Mouse (Mus musculus) embryonic facial prominence, embryonic 14.5 days (tissue): ENCODE measurements around the gene Zfp418. TPM values are rescaled to one million over a fixed set of nuclear protein-coding genes. Genes with fewer than 3 reads are reported as not detected.
"Not testable (repeated sequence)": the region's sequence is repeated elsewhere in the genome, so short reads cannot be mapped to it uniquely, and the experiment has no call there.

ENCODE experiments used
- ATAC-seq: fragments of 200-750 bp; cut with Nextera tagmentation; 2 replicates; pipeline ENCODE4 v1.8.0; 2017; ENCODE audit warnings: low read depth, moderate number of reproducible peaks, moderate TSS enrichment
- DNase-seq: peaks from one replicate; pipeline ENCODE4 v3.0.0-alpha.2; 2015; ENCODE audit warnings: low spot score
- H3K27ac ChIP-seq: fragments of 300-500 bp; sonication (generic); replicated peaks from 2 replicates; pipeline ENCODE4 v1.5.1; 2014; ENCODE audit warnings: low read depth, mild to moderate bottlenecking, low read length, moderate library complexity
- H3K27me3 ChIP-seq: fragments of 300-500 bp; sonication (generic); replicated peaks from 2 replicates; pipeline ENCODE4 v1.6.1; 2014; ENCODE audit warnings: low read length; ENCODE audit not compliant: control insufficient read depth, insufficient read depth
- H3K36me3 ChIP-seq: fragments of 300-500 bp; sonication (generic); 2 replicates; pipeline ENCODE4 v1.6.1; 2014; ENCODE audit warnings: low read length, mixed read lengths; ENCODE audit not compliant: control insufficient read depth, insufficient read depth
- H3K4me1 ChIP-seq: fragments of 300-500 bp; sonication (generic); 2 replicates; pipeline ENCODE4 v1.6.1; 2014; ENCODE audit warnings: antibody characterized with exemption, low read length; ENCODE audit not compliant: control insufficient read depth, insufficient read depth
- H3K4me2 ChIP-seq: fragments of 300-500 bp; sonication (generic); 2 replicates; pipeline ENCODE4 v1.6.1; 2014; ENCODE audit warnings: low read depth, mild to moderate bottlenecking, low read length, moderate library complexity, mixed read lengths
- H3K4me3 ChIP-seq: fragments of 300-500 bp; sonication (generic); 2 replicates; pipeline ENCODE4 v1.5.1; 2014; ENCODE audit warnings: low read depth, mild to moderate bottlenecking, low read length
- H3K9ac ChIP-seq: fragments of 300-500 bp; sonication (generic); 2 replicates; pipeline ENCODE4 v1.6.1; 2014; ENCODE audit warnings: low read depth, mild to moderate bottlenecking, low read length, moderate library complexity, mixed read lengths
- H3K9me3 ChIP-seq: fragments of 300-500 bp; sonication (generic); 2 replicates; pipeline ENCODE4 v1.6.1; 2016; ENCODE audit warnings: low read length; ENCODE audit not compliant: control insufficient read depth
- WGBS: fragments of 180-500 bp; shearing (Covaris S2); extraction: QIAGEN DNeasy Blood & Tissue Kit; methylation state at CpG from one replicate; pipeline ENCODE4 v1.1.7; 2014; 5-methylcytosine and 5-hydroxymethylcytosine counted together
- polyA plus RNA-seq: library from polyadenylated mRNA; unstranded; fragments of >200 nt; fragmentation: Nextera tagmentation; extraction: Ambion mirVana; gene quantifications from 2 replicates; pipeline ENCODE4 v1.2.1, GENCODE M21; 2014

Zfp418 gene
- 2.8 TPM in 2 replicates for polyA plus RNA-seq

DNA sequence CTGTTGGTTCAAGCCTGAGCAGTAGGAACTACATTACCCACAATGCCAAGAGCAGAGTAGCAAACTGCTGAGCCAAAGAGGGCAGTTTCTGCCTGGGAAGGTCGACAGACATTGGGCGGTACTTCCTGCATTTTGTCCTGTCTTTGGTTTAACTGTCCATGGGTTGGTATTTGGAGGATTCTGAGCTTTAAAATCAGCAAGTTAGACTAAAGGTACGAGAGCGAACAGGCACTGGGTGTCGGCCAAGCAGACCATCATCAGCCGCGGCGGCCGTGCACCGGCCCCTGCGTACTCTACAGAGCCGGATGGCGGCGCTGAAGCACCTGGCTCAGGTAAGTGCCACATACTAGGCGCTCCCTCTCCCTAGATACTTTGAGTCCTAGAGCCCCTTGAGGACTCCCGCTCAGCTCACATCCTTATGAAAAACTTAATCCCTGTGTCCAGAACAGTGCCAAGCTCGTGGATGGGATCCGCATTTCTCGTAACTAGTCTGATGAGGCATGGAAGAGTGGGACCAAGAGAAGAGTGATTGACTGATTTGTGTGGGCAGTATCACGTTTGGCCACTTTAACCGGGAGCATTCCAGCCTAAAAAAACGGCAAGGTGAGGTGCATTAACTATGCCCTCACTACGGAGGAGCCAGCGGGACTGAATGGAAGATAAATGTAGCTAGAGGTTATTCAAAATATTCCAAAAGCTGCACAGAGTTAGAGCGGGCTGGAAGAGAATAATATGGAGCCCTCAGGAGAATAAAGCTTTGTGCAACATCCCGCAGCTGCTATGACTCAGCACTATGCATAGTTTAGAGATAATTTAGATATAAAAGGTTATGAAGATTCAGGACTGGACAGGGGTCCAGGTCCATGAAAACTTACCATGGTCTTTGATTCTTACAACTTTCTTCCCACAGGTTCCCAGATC, at the start of gene Zfp418:
Gene Zfp418, plus strand, starts transcription at position 104 of the 921 bp plus-strand sequence.
- no peaks in the 10 kb centered on the region for H3K27me3 ChIP-seq
- H3K9me3 ChIP-seq = no peaks in the 10 kb centered on the region
- 0 out of 2 replicates have a peak, but pooled peaks cover 4% of the 10 kb centered on the region for H3K4me1 ChIP-seq
- 0 out of 2 replicates have a peak, but pooled peaks cover 11% of the 10 kb centered on the region for H3K36me3 ChIP-seq
- peak within 1 kb of the TSS; percentile 28; the same call in 1 of the 2 replicates for H3K27ac ChIP-seq
- WGBS = 2% methylated on average over 26 of the region's 26 CpGs
- ATAC-seq = peak; percentile 97
- H3K4me2 ChIP-seq = peak within 1 kb of the TSS; percentile 61
- peak; percentile 93 for DNase-seq
- peak within 1 kb of the TSS; percentile 74 for H3K9ac ChIP-seq
- H3K4me3 ChIP-seq = peak within 1 kb of the TSS; percentile 64

DNA sequence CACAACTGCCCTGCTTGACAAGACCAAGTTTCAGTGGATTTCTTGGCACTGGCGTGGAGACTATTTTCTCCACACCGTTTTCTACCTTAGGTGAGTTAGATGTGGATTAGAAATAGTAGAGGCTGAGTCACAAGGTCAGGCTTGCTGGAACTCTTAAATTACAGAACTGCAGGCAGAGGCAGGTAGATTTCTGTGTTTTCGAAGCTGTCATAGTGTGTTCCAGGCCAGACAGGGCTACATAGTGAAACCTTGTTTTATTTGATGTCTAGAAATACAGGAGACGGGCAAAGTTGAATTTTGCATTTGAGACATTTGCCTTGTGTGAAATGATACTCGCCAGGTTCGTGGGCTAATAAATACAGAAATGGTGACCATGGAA, 49.5 kb upstream of the Zfp418 start:
- WGBS = 48% methylated on average over 6 of the region's 6 CpGs
- H3K4me2 ChIP-seq = peak overlapping the region; percentile 66
- H3K9ac ChIP-seq = peak overlapping the region; percentile 71; the same call in 1 of the 2 replicates
- no peak for DNase-seq
- H3K4me3 ChIP-seq = peak overlapping the region; percentile 67
- no peaks in the 10 kb centered on the region for H3K27me3 ChIP-seq
- ATAC-seq = no peak
- H3K27ac ChIP-seq = no peak overlapping the region
- H3K9me3 ChIP-seq = no peaks in the 10 kb centered on the region
- H3K4me1 ChIP-seq = peaks cover 6% of the 10 kb centered on the region
- H3K36me3 ChIP-seq = 0 out of 2 replicates have a peak, but pooled peaks cover 10% of the 10 kb centered on the region

DNA sequence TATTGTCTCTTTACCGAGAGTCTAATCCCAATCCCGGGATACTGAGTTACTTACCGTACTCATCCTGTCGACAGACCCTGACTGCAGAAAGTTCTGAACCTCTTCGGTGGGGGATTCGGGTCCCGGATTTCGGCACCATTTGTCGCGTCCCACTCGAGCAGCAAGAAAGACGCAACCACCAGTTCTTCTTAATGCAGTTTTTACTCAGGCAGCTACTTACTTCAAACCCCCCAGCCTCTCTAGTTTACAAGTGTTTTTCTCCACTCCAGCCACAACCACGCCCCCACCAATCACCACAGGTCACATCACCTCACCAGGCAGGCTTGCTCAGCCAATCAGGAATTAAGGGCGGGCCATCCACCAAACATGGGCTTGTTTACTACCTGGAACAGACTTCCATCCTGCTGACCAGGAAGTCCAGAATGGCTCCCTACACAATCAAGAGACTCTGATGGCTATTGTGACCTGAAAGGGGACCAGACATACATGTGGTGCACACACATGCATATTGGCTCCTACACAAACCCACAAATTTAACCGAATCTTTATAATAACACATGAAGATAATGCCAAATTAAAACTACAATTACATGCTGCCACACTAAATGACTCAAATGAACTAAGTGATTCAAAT, 40.5 kb upstream of the Zfp418 start:
- H3K9ac ChIP-seq, H3K27me3 ChIP-seq, H3K4me2 ChIP-seq, H3K27ac ChIP-seq, ATAC-seq, H3K9me3 ChIP-seq, H3K4me3 ChIP-seq, DNase-seq, H3K4me1 ChIP-seq, H3K36me3 ChIP-seq: not testable (repeated sequence)
- WGBS = 91% methylated on average over 14 of the region's 15 CpGs

DNA sequence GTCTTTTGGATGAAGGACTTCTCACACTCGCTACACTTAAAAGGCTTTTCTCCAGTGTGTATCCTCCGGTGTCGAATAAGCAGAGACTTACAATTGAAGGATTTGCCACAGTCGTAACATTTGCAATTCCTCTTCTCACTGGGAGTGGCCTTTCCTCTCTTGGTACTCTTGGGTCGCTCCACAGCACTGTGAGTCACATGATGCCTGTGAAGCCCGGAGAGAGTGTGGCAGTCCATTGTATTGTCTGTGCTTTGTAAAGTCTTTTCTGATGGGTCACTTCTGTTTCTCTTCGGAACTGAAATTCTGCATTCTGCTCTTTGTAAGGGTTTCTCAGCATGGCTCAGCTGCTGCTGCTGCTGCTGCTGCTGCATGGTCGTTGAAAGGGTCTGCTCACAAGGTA, 38.4 kb upstream of the Zfp418 start:
- Histone ChIP-seq H3K4me2 (no peak overlapping the region), H3K36me3 (peaks cover 6% of the 10 kb centered on the region; the same call in 1 of the 2 replicates), H3K27me3 (no peaks in the 10 kb centered on the region), H3K9ac (no peak overlapping the region), H3K27ac (no peak overlapping the region), H3K9me3 (no peaks in the 10 kb centered on the region), H3K4me1 (no peaks in the 10 kb centered on the region), H3K4me3 (no peak overlapping the region)
- no peak for DNase-seq
- WGBS = 82% methylated on average over 8 of the region's 8 CpGs
- no peak for ATAC-seq

DNA sequence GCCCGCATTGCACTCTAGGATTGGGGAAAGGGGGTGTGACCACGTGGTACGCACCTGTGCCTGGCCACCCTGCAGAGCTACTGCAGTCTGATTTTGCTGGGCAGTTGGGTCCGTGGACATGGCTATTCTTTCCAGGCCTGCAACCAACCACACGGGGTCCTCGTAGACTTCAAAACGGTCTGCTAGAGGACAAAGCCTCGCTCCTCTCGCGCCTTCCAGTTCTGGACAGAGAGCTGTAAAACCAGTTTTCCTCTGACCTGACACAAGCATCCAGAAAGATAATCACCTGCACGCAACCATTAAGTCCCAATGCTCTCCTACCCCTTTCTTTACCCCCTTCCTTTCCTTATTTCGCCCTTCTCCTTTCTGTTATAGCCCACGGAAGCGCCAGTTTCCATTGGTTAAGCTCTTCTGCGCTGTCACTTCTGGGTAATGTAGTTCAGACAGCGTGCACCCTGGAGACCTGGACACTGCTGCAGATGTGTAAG, 34.7 kb upstream of the Zfp418 start, which contains the start of gene Zfp773:
Gene Zfp773, minus strand, starts transcription at position 377 of the 488 bp plus-strand sequence.
- Histone ChIP-seq H3K9me3 (no peaks in the 10 kb centered on the region), H3K27ac (no peak within 1 kb of the TSS; the same call in 1 of the 2 replicates), H3K9ac (peak within 1 kb of the TSS; percentile 68), H3K4me1 (no peaks in the 10 kb centered on the region), H3K27me3 (no peaks in the 10 kb centered on the region), H3K4me3 (peak within 1 kb of the TSS; percentile 55), H3K4me2 (peak within 1 kb of the TSS; percentile 55), H3K36me3 (peaks cover 6% of the 10 kb centered on the region; the same call in 1 of the 2 replicates)
- WGBS = 5% methylated on average over 16 of the region's 16 CpGs
- DNase-seq (peak; percentile 82), ATAC-seq (peak; percentile 98)

DNA sequence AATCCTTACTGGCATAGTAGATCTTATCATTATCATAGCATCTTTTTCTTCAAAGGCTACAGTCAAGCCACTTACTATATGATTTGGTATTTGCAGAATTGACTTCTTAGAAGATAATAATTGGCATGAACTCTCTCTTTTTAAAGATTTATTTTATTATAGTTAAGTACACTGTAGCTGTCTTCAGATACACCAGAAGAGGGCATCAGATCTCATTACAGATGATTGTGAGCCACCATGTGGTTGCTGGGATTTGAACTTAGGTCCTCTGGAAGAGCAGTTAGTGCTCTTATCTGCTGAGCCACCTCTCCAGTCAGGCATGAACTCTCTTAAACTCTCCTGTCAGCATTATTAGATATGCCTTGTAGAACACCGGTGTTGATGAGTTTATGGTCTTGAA, 26.9 kb upstream of the Zfp418 start:
- no peaks in the 10 kb centered on the region for H3K4me1 ChIP-seq
- no peaks in the 10 kb centered on the region for H3K27me3 ChIP-seq
- 88% methylated on average over 1 of the region's 1 CpGs for WGBS
- no peak overlapping the region for H3K4me2 ChIP-seq
- 0 out of 2 replicates have a peak, but pooled peaks cover 6% of the 10 kb centered on the region for H3K9me3 ChIP-seq
- H3K36me3 ChIP-seq = no peaks in the 10 kb centered on the region
- H3K27ac ChIP-seq = no peak overlapping the region
- no peak overlapping the region for H3K4me3 ChIP-seq
- H3K9ac ChIP-seq = no peak overlapping the region
- no peak for DNase-seq
- ATAC-seq = no peak

DNA sequence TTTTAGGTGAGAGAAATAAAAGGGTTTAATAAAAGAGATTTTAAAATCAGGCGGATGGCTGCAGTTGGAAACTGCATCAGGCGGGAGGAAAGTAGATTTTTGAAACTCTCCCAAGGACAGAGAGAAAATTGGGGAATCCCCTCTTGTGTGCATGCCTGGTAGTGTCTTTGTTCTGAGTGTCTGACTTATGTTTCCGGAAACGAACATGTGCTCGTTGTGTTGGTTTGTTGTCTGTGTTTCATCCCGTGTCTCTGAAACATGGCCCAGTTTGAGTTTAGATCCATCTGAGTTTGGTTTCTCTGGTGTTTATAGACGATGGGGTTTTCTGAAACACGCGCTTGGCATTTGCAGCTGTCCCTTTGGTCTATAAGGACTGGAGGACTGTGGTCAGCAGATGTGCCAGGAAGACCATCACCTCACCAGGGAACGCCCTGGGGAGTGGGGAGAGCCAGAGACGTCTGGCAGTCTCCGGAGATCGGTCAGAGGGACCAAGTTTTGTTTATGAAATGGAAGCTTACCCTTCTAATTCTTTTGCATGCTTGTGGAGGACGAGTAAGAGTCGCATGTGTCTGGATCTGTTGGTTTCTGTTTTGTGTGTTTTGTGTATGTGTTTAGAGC, 25.0 kb upstream of the Zfp418 start:
- DNase-seq (no peak), ATAC-seq (no peak)
- 91% methylated on average over 15 of the region's 15 CpGs for WGBS
- H3K4me2 ChIP-seq = no peak overlapping the region
- 0 out of 2 replicates have a peak, but pooled peaks cover 6% of the 10 kb centered on the region for H3K9me3 ChIP-seq
- H3K36me3 ChIP-seq = no peaks in the 10 kb centered on the region
- H3K4me3 ChIP-seq = no peak overlapping the region
- H3K9ac ChIP-seq = no peak overlapping the region
- H3K27me3 ChIP-seq = no peaks in the 10 kb centered on the region
- no peak overlapping the region for H3K27ac ChIP-seq
- no peaks in the 10 kb centered on the region for H3K4me1 ChIP-seq

DNA sequence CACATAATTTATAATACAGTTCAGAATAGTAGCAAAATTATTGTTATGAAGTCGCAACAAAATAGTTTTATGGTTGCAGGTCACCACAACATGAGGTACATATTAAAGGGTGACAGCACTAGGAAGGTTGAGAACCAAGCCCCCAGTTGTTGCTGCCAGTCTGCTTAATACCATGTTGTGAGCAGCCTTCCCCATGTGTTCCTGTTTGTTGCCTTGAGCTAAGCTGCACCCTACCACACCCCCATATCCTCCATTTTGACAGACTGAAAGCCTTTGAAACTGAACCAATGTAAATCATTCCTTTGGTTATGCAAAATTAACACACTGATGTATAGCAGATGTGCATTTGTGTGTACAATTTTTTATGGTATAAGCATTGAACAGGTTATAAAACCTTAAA, 14.8 kb downstream of the Zfp418 start:
- no peaks in the 10 kb centered on the region for H3K27me3 ChIP-seq
- no peak overlapping the region for H3K27ac ChIP-seq
- H3K4me3 ChIP-seq = no peak overlapping the region
- H3K4me1 ChIP-seq = peaks cover 4% of the 10 kb centered on the region; the same call in 1 of the 2 replicates
- H3K9ac ChIP-seq = no peak overlapping the region
- DNase-seq (peak; percentile 43), ATAC-seq (peak; percentile 22; the same call in 1 of the 2 replicates)
- no peak overlapping the region for H3K4me2 ChIP-seq
- peaks cover 25% of the 10 kb centered on the region for H3K36me3 ChIP-seq
- 47% methylated on average over 1 of the region's 1 CpGs for WGBS
- no peaks in the 10 kb centered on the region for H3K9me3 ChIP-seq
